Mouse (Mus musculus): ENCODE measurements at regions not wholly inside any gene's neighbourhood (a gene's known extent, or its start where the extent isn't known, plus 50 kb on each side); places are given as distances from the start of the nearest gene placed in this dataset.

DNA sequence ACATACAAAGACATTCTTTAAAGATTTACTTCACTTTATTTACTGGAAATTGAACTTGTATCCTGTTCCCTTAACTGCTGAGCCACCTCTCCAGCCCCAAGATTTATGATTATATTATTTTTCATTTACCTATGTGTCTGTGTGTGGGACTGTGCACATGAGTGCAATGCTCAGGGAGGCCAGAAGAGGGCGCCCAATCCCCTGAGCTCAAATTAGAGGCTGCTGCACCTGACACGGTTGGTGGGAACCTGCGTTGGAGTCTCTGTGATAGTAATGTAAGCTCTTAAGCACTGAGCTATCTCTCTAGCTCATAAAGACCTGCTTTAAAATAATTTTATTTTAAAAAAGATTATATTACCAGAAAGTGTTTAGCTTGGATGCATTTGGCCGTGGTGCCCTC, 315.3 kb downstream of the Etnk1 start:
- DNase-seq (ENCODE audit: inconsistent age in 2 of 2, low spot score in 1 of 2), result no peak

DNA sequence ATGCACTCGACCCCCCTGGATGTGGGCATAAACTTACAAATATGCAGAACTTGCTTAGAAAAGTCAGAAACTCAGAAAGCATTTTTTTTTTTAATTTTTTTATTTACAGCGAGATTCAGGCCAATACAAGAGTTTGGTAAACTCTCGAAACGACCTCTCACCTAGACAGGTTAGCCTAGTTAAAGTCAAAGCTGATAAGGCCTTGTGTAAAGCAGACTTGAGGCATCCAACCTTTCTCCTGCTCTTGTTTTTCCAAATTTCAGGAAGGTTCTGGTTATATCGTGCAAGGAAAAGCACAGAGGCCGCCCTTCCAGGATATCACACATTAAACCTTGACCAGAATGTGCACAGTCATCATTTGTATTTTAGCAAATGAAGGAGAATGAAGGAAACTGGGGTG, 315.8 kb downstream of the Etnk1 start:
- DNase-seq (ENCODE audit: inconsistent age in 2 of 2, low spot score in 1 of 2), result no peak

DNA sequence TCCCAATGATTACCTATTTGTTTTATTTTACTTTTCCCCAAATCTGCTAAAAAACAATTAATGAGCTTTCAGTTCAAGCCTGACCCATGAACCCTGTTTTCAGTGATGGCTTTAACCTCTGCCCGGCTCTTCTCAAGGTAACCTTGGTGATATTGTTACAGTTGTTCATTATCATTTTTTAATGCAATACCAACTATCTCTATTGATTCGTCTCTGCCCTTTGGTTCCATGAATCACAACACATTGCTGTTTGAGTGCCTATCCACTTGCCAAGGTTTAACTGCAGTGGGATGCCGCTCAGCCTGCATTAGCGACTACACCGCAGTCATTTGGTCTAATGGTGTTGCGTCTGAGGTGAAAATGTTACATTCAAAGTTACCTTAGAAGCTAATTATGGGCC, 317.9 kb downstream of the Etnk1 start:
- DNase-seq (ENCODE audit: inconsistent age in 2 of 2, low spot score in 1 of 2), result no peak

- no peak for DNase-seq (ENCODE audit: inconsistent age in 2 of 2, low spot score in 1 of 2)
These were observed 320.0 kb downstream of the Etnk1 start for GRCm38 (mm10) chr6:143487003-143487402.

- DNase-seq (ENCODE audit: inconsistent age in 2 of 2, low spot score in 1 of 2), result no peak
These were observed 323.0 kb downstream of the Etnk1 start for GRCm38 (mm10) chr6:143490019-143490418.

- no peak for DNase-seq (ENCODE audit: inconsistent age in 2 of 2, low spot score in 1 of 2)
These were observed 324.4 kb downstream of the Etnk1 start for GRCm38 (mm10) chr6:143491380-143491779.

DNA sequence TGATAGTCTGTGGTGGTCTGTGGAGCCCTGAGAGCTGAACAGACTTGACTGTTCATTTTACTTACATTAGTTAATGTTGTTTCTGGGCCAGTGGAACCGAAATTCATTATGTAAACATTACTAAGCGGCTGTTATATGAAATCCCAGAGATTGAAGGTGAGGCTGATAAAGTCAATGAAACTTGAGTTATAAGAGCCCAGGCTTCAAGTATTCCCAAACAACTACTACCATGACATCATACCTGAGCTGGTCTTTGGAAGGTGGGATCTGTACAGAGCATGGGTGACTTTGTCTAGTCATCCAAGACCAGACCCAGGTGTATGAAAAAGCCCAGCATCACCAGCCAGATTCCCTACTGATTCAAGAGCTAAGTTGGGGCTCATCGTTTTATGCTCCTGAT, 326.5 kb downstream of the Etnk1 start:
- DNase-seq (ENCODE audit: inconsistent age in 2 of 2, low spot score in 1 of 2), result no peak

DNA sequence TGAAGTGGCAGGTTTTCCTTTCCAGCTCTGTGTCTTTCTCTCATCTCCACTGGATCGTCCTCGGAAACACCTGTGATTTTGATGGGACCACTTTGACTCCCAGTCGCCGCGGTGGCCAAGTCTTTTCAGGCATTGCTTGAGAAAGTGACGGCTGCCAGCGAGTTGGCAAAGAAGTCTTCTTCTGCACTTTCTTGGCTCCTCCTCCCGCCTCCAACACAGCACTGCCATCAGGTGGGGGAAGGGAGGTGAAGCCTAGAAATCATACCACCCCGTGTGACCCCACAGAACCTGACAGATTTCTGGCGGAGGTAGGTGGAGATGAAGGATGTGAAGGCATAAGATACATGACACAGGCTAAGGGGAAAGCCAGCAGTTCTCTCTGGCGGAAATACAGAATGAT, 327.3 kb downstream of the Etnk1 start:
- no peak for DNase-seq (ENCODE audit: inconsistent age in 2 of 2, low spot score in 1 of 2)

DNA sequence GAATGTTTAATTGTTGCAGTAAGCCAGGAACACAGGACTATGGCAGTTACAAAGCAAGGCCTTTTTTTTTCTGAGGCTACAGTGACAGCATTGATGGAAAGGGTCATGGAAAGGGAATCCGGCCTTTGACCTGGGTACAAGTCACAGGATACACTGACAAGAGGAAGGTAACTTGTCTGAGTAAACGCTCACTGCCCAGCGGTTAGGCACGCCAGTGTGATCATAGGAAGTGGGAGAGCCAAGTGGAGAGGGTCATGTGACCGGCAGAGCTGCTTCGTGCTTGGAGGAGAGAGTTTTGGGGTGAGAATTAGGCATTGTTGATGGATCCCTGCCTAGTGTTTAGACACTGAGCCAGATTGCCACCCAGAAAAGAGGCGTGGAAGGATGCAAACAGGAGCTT, 327.9 kb downstream of the Etnk1 start:
- DNase-seq (ENCODE audit: inconsistent age in 2 of 2, low spot score in 1 of 2), result no peak

DNA sequence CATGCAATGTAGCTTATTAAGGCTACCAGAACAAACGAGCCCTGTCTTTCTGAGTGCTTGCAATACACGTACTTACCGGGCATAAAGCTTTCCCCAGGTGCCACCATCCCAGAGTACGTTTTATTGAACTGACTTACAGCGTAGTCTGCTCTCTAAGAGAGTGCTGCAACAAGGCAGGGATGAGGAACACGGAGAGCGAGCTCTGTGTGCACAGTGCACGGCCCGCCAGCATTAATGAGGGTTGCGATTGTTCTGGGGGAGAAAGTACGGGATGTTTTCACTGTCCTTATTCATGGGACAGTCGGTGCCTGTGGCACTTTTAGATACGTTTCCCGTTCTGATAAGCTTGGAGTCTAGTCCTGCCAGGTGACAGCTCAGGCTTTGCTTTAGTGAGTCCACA, 331.7 kb downstream of the Etnk1 start:
- no peak for DNase-seq (ENCODE audit: inconsistent age in 2 of 2, low spot score in 1 of 2)

GRCm38 (mm10) chr6:143499259-143500043, 332.4 kb downstream of the Etnk1 start:
- no peak for DNase-seq (ENCODE audit: inconsistent age in 2 of 2, low spot score in 1 of 2)

DNA sequence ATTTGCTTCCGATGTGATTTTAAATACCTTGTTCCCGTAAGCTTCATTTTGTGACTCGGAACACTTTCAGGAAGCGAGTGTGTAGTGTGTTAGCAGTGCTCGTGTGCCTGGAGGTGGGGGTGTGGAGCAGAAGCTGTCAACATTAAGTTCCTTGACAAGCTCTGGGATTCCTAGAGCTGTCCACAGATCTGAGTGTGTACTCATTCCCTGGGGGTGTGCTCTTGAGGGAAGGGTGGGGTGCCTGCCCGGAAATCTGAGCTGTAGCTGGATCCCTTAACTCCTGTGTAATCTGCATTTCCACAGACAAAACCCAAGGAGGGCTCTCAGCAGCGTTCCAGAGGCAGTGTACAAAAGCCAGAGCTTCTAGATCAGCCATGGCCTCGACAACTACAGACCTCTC, 335.8 kb downstream of the Etnk1 start:
- DNase-seq (ENCODE audit: inconsistent age in 2 of 2, low spot score in 1 of 2), result no peak

DNA sequence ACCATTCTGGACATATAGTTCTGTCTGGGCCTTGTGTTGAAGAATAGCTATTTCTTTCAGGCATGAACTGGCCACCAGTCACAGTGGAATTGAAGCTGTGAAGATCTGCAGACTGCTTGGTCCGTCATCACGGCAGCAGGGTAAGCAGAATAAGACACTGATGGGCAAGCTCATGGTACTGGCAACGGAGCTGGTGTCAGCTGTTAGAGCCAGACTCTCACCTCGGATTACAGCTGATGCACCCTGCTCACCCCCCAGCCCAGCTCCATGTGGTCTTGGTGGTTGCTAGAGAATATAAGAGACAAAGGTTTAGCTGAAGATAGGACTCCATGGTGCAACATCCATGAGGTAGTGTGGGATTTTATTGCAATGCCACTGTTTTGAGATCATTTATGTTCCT, 336.9 kb downstream of the Etnk1 start:
- no peak for DNase-seq (ENCODE audit: inconsistent age in 2 of 2, low spot score in 1 of 2)

GRCm38 (mm10) chr6:143513459-143513858, 346.4 kb downstream of the Etnk1 start:
- no peak for DNase-seq (ENCODE audit: inconsistent age in 2 of 2, low spot score in 1 of 2)

GRCm38 (mm10) chr6:143515137-143515536, 348.1 kb downstream of the Etnk1 start:
- DNase-seq (ENCODE audit: inconsistent age in 2 of 2, low spot score in 1 of 2), result no peak

- no peak for DNase-seq (ENCODE audit: inconsistent age in 2 of 2, low spot score in 1 of 2)
These were observed 349.7 kb downstream of the Etnk1 start for GRCm38 (mm10) chr6:143516746-143517145.

DNA sequence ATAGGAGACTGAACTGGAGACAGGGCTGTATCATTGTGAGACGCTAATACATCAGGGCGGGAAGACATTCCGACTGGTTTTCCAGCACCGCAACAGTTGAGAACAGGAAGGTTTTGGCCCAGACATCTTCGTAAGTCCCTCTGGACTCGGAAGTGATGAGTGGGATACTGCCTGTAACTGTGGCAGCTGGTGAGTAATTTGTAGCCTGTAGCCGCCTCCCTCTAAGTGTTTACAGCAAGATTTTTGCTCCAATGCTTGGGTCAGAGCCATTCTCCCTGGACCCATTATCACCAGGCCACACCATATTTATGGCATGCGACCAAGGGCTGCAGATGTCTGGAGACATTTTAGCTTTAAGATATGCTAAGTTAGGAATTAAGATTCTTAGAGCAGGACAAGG, 351.5 kb downstream of the Etnk1 start:
- DNase-seq (ENCODE audit: inconsistent age in 2 of 2, low spot score in 1 of 2), result no peak

DNA sequence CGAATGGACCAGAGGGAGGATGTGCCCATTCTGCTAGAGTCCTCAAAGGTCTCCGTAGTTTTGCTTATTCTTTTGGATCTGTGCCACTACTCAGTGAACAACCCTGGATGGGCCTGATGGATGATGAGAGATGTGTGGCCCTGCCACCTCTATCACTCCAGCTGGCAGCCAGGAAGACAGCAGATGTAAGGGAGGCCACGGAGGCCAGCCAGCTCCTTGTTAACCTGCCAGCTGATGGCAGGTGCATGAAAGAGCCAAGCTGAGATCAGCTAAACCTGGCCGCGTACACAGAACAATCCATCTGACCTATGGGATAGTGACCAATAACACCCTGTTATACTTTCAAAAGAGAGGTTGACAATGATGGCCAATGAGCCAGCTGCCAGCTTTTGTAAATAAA, 352.6 kb downstream of the Etnk1 start:
- DNase-seq (ENCODE audit: inconsistent age in 2 of 2, low spot score in 1 of 2), result no peak

DNA sequence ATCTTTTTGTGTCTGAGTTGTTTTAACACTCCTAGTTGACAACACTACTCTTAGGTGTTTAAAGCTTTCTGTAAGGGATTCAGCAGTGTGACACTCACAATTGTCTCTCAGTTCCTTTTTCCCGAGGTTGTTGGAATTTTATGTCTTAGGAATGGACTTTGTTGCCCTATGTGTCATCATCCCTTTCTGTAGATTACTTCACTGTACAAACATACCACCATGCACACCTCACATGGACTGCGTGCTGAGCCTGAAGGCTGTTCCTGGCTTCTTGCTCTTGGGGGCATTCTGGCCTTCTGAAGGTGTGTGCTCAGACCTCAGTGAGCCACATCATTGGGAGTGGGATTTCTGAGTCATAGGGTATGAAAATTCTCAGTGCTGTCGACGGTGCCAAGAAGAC, 358.1 kb downstream of the Etnk1 start:
- DNase-seq (ENCODE audit: inconsistent age in 2 of 2, low spot score in 1 of 2), result no peak

DNA sequence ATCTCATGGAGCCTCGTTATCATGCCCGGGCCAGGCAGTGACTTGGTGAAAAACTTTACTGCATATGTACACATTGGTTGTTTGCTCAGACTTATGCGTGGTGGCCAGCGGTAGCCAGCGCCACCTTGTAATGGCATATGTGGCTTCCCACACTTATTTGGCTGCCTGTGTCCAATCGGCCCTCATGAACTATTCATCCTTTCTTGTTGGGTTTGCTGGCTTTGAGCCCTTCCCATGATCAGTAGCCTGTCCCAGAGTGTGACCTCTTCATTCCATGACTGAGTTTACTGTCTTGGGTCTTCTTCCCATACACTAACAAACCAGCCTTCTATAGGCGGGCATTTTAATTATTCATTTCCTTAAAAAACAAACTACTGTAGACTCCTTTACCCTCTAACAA, 361.9 kb downstream of the Etnk1 start:
- no peak for DNase-seq (ENCODE audit: inconsistent age in 2 of 2, low spot score in 1 of 2)

GRCm38 (mm10) chr6:143530372-143531224, 363.6 kb downstream of the Etnk1 start:
- peak in 1 of 2 experiments; percentile 59 for DNase-seq (ENCODE audit: inconsistent age in 2 of 2, low spot score in 1 of 2)

DNA sequence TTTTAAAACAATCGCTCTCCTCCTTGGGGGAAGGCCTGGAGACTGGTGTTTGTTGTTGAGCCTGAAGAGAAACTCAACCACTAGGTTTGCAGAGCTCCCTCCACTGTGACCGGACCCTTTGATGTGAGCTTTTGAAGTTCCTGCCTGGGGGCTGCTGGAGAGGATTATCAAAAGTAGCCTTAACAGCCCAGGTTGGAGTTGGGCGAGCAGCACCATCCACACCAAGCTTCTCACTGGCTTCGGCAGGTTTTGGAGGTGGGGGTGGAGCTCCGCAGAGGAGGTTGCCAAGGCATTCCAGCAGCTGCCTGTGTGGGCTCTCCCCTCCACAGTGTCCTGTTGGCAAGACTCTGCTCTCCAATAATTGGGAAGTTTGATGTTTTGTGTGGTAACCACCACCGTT, 364.5 kb downstream of the Etnk1 start:
- no peak for DNase-seq (ENCODE audit: inconsistent age in 2 of 2, low spot score in 1 of 2)

Measured in adrenal gland, adult (tissue).